Mouse (Mus musculus) heart, adult 18-20 months (tissue): ENCODE results near the gene Per2. TPM values are rescaled to one million over a fixed set of nuclear protein-coding genes. Genes with fewer than 3 reads are reported as not detected.

Experiments
- DNase-seq, 2 experiments: peaks; one replicate each; pipeline ENCODE4 v3.0.0; 2021 to 2022; ENCODE audit warnings: mixed read lengths in 1 of 2
- total RNA-seq, 2 experiments: library from RNA; stranded (reverse); gene quantifications; 2 replicates each; pipeline ENCODE4 v1.2.3; 2021

Gene Per2
- total RNA-seq, 2 experiments from 2014 or later: 4.7 to 5.6 TPM

DNA sequence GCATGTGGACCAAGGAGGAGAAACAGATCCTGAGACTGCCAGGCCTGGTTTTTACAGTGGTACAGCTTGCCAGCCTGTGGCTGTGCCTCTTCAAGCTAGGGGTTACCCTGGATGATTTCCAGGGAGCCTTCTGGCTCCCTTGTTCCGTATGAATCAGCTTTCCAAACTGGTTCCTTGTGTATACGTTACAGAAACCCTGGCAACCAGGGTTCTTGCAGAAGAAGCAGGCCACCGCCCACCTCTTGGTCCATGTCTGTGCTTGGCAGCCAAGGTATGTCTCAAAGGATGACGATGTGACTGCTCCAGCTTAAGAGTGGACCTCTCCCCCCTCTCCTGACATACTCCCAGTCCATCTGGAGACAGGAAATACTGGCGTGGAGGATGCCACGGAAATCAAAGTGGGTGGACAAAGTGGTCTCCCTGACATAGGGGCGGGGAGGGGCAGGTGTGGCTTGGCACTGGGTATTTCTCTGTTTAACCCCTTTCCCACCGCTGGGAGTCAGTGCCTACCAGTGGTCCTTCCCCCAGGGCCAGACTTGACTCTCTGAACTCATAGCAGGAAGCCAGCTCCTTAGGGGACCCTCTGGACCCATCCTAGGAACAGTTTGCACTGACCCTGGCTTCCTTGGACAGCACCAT is 782 bp downstream of the Per2 start:
- peak; percentile 73 to 74 for DNase-seq

- DNase-seq: peak in 1 of 2 experiments; percentile 55
Observed at GRCm38 (mm10) chr1:91457698-91458097, 1.4 kb downstream of the Per2 start.

- peak in 1 of 2 experiments; percentile 39 for DNase-seq
Observed at GRCm38 (mm10) chr1:91457116-91457515, 2.0 kb downstream of the Per2 start.

- DNase-seq: peak; percentile 82 to 88
Observed at GRCm38 (mm10) chr1:91456301-91456801, 2.8 kb downstream of the Per2 start.

DNA sequence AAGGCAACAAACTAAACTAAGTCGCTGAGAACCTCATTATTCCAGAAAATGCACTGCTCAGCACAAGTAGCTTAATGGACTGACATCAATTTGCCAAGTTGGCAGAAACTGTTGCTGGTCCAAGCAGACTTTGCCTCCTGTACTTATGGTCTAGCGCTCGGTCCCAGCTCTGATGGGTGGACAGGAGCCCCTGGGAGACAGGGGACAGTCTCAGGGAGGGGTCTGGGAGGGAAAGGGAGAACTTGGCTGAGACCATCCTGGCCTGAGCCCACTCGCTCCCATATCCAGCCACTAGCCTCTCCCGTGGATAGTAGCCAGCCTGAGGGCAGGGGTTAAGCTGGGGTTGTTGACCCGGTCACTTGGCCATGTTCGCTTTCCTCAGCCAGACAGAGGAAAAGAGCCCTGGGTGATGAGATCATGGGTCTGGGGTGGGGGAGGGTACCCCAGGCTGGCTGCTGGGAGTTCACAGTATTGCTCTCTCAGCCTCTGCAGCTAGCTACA is 3.4 kb downstream of the Per2 start:
- DNase-seq: peak; percentile 84 to 86

DNA sequence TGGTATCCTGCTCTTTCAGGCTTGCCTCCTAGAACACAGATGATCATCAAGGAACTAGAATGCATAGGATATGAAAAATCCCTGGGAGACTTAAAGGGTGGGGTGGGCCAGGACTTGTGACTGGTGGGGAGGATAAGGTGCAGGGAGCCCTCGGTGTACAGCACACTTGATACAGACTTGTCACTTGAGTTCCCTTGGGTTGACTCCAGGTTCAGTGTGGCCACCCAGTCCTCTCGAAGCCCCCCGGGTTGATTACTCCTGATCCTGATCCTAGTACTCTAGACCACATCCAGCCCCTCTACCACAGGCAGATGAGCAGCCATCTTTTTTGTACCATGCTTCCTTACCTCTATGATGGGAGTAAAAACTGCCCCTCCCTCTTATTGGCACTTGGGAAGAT is 4.2 kb downstream of the Per2 start:
- no peak for DNase-seq

DNA sequence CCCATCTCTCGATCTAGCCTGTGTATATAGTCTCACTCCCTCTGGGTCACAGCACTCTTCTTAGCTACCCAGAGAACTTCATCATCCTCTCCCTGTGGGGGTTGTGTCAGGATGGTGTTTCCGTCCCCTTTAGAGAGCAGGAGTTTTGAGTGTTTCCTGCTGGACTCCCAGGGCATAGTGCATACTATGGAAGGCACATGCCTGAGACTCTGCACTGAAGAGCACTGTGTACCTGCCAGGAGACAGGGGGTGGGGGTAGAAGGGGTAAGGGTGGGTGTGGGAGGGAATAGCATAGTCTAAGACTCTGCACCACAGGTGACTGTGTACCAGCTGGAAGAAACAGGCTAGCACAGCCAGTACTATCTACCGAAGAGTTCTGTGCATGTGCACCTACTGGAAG is 4.8 kb downstream of the Per2 start:
- DNase-seq: peak in 1 of 2 experiments; percentile 23

- peak in 1 of 2 experiments; percentile 23 for DNase-seq
Observed at GRCm38 (mm10) chr1:91453932-91454331, 5.2 kb downstream of the Per2 start.

DNA sequence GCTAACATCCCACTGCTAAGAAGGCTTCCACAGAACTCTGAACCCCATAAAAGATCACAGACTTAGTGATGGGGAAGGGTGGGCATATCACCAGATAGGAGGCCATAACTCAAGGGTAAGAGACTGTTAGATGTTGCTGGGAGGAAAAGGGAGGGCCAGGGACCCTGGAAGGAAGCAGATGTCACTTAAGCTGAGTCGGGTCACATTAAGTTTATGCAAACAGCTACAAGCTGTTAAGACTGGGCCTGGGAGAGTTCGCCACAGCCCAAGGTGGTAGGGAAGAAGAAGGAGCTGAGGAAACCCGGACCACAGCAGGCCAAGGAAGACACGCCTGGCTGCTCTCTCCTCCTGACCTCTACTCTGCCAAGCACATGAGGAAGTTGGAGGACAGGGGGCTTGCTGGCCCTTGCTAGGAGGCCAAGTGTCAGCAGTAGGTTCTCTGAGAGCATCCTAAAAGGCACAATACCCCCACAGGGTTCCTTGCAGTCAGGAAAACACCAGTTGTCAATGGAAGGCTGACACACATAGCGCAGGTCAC is 7.5 kb downstream of the Per2 start:
- DNase-seq: peak in 1 of 2 experiments; percentile 3

GRCm38 (mm10) chr1:91450851-91451250 is 8.3 kb downstream of the Per2 start:
- DNase-seq: peak; percentile 45 to 71

DNA sequence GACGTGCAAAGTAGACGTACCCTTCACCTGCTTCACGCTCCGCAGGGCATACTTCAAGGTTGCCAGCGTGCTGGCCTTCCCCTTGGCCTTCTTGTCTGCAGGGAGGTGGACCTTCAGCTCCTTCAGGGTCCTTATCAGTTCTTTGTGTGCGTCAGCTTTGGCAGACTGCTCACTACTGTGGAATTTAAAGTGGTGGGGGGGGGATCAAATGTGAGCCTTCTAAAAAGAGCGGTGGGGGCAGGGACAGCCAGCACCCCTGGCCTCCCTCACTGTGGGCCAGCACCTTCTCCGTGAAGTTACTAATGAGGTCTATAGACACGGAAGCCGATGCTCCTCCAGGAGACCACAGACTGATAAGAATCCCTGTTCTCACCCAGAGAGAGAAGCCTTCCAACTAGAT is 10.4 kb downstream of the Per2 start:
- DNase-seq: peak in 1 of 2 experiments; percentile 42

GRCm38 (mm10) chr1:91446511-91446910 is 12.6 kb downstream of the Per2 start:
- no peak for DNase-seq

DNA sequence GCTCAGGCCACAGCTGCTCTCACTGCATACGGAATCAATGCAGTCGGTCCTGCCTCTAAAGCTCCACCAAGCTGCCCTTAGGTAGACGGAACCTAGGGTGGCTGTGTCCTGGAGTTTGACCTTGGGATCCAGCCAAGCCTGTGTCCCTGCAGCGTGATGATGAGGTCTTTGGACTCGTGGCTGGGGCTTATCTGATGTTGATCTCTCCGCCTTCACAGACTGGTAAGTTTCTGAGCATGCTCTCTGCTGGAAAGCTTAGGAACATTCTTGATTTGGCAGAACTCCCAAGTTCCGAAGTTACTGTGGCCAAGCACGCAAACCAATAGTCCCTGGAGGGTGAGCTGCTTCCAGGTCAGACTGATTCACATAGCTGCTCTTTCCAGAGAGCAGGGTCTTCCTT is 13.1 kb downstream of the Per2 start:
- DNase-seq: peak; percentile 93 to 95

- DNase-seq: peak; percentile 57 to 65
Observed at GRCm38 (mm10) chr1:91444841-91445830, 14.0 kb downstream of the Per2 start.

- DNase-seq: no peak
Observed at GRCm38 (mm10) chr1:91442350-91442990, 16.7 kb downstream of the Per2 start.

DNA sequence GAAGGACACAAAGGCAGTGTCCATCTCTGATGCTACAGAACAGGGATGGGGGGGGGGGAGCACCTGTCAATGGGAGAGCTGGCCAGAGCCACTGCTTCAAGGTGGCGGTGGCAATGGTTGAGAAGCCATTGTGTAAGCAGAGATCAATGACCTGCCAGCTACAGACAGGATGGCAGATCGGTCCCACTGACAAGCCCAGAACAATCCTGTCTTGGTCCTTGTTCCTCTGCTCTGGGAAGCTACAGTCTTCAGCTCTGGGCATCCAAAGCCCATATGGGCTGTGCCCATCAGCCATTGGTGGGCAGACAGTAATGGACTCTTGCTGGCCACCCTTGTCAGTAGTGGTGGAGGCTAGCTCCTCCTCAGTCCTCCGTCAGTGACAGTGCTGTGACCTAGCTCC is 17.3 kb downstream of the Per2 start:
- no peak for DNase-seq

DNA sequence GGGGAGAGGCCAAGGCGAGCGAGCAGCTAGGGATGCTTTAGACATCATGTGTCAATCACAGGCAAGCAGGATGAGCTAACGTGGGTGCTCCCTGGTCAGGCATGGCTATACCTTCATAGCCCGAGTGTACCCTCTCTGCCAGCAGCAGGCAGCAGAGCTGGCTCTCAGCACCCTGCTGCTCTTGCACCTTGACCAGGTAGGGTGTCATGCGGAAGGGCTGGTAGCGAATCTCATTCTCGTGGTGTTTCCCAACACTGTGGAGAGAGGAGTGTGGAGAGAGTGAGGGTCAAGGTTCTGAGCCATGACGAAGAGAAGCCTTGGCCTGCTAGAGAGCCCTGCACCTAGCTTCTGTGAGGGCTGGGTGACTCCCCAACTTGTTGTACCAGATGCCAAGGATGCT is 19.3 kb downstream of the Per2 start:
- no peak for DNase-seq

DNA sequence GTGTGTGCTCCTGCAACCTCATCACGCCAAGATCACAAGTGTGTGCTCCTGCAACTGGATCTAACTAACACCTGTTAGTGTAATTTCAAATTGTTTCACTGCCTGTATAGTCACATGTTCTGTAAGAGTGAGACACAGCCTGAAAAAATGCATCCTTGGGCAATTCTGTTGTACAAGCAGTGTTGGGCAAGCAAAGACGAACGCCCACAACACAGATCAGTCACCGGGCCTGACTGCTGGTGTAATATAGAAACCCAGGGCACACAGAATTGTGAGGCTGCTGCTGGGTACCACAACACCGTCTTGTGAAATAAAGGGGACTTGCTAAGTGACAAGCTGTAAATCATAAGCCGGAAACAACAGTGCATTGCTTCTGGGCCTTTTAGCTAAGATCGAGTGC is 21.6 kb downstream of the Per2 start:
- no peak for DNase-seq

DNA sequence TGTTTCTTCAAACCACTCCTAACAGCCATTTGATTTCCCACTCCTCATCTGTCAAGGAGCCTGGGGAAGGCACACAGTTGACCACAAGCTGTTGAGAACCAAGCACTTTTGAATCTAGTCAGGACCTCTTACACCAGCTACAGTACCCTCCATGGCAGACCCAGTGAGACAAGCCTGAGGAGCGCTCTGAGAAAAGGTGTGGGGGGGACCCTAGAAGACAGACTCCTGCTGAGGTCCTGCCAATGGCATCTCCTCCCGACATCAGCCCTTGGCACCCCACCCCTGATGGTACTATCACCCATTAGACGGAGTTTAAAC is 22.1 kb downstream of the Per2 start:
- no peak for DNase-seq

- peak; percentile 95 for DNase-seq
Observed at GRCm38 (mm10) chr1:91436380-91437082, 22.6 kb downstream of the Per2 start.

- DNase-seq: peak in 1 of 2 experiments; percentile 56
Observed at GRCm38 (mm10) chr1:91435606-91436130, 23.5 kb downstream of the Per2 start.
